Mouse (Mus musculus): ENCODE data around the gene Trim60. TPM values are rescaled to one million over a fixed set of nuclear protein-coding genes. Genes with fewer than 3 reads are reported as not detected.

Gene Trim60
- polyA plus RNA-seq, 2 experiments: 0.06 to 0.07 TPM

GRCm38 (mm10) chr8:65046565-65046964 lies 28.2 kb upstream of the Trim60 start:
- H3K4me3 ChIP-seq (replicated peaks; ENCODE audit: low read length): no peak overlapping the region
- H3K4me1 ChIP-seq (ENCODE audit: control insufficient read depth, insufficient read depth, low read length): no peaks in the 10 kb centered on the region
- no peak for TF ChIP-seq POLR2A (IDR thresholded peaks at IDR 0.05; ENCODE audit: borderline replicate concordance, extremely low read depth, insufficient read depth, insufficient read length)
- ATAC-seq (ENCODE audit: low FRiP score, low read depth): no peak
- no peak overlapping the region for H3K9ac ChIP-seq (ENCODE audit: low read depth, low read length, severe bottlenecking)
- WGBS: 52% methylated on average over 5 of the region's 5 CpGs
- H3K27me3 ChIP-seq (ENCODE audit: control insufficient read depth, insufficient read depth, low read length): no peaks in the 10 kb centered on the region
- no peak for DNase-seq (ENCODE audit: low spot score)
- H3K27ac ChIP-seq (replicated peaks; ENCODE audit: low read depth, low read length): no peak overlapping the region
- no peak overlapping the region for H3K4me2 ChIP-seq (replicated peaks; ENCODE audit: low read depth, low read length, severe bottlenecking)
- H3K9me3 ChIP-seq (ENCODE audit: control insufficient read depth, low read length): no peaks in the 10 kb centered on the region
- no peaks in the 10 kb centered on the region for H3K36me3 ChIP-seq (ENCODE audit: control insufficient read depth, insufficient read depth, low read length)

- Histone ChIP-seq H3K27me3 (ENCODE audit: control insufficient read depth, insufficient read depth, low read length) (no peaks in the 10 kb centered on the region), H3K4me3 (replicated peaks; ENCODE audit: low read length) (peak within 1 kb of the TSS; percentile 32), H3K4me1 (ENCODE audit: control insufficient read depth, insufficient read depth, low read length) (peaks cover 10% of the 10 kb centered on the region), H3K36me3 (ENCODE audit: control insufficient read depth, insufficient read depth, low read length) (no peaks in the 10 kb centered on the region), H3K9me3 (ENCODE audit: control insufficient read depth, low read length) (no peaks in the 10 kb centered on the region), H3K27ac (replicated peaks; ENCODE audit: low read depth, low read length) (no peak within 1 kb of the TSS), H3K4me2 (replicated peaks; ENCODE audit: low read depth, low read length, severe bottlenecking) (peak within 1 kb of the TSS; percentile 52), H3K9ac (ENCODE audit: low read depth, low read length, severe bottlenecking) (no peak within 1 kb of the TSS)
- ATAC-seq (ENCODE audit: low FRiP score, low read depth) (peak; percentile 83), DNase-seq (ENCODE audit: low spot score) (peak; percentile 61)
- TF ChIP-seq POLR2A (IDR thresholded peaks at IDR 0.05; ENCODE audit: borderline replicate concordance, extremely low read depth, insufficient read depth, insufficient read length): no peak
- WGBS: under 1% methylated on average over 8 of the region's 8 CpGs
Measured at GRCm38 (mm10) chr8:65037117-65037533, 18.7 kb upstream of the Trim60 start, which contains the start of gene Apela. Gene Apela, minus strand, starts transcription at chr8:65037336.

- Histone ChIP-seq H3K36me3 (ENCODE audit: control insufficient read depth, insufficient read depth, low read length) (no peaks in the 10 kb centered on the region), H3K4me2 (replicated peaks; ENCODE audit: low read depth, low read length, severe bottlenecking) (no peak overlapping the region), H3K27me3 (ENCODE audit: control insufficient read depth, insufficient read depth, low read length) (no peaks in the 10 kb centered on the region), H3K4me3 (replicated peaks; ENCODE audit: low read length) (no peak overlapping the region), H3K9me3 (ENCODE audit: control insufficient read depth, low read length) (no peaks in the 10 kb centered on the region), H3K4me1 (ENCODE audit: control insufficient read depth, insufficient read depth, low read length) (peaks cover 10% of the 10 kb centered on the region), H3K27ac (replicated peaks; ENCODE audit: low read depth, low read length) (no peak overlapping the region), H3K9ac (ENCODE audit: low read depth, low read length, severe bottlenecking) (no peak overlapping the region)
- DNase-seq (ENCODE audit: low spot score): no peak
- WGBS: 26% methylated on average over 2 of the region's 2 CpGs
- ATAC-seq (ENCODE audit: low FRiP score, low read depth): no peak
- no peak for TF ChIP-seq POLR2A (IDR thresholded peaks at IDR 0.05; ENCODE audit: borderline replicate concordance, extremely low read depth, insufficient read depth, insufficient read length)
Measured at GRCm38 (mm10) chr8:65034136-65034535, 15.8 kb upstream of the Trim60 start.

- H3K36me3 ChIP-seq (ENCODE audit: control insufficient read depth, insufficient read depth, low read length): no peaks in the 10 kb centered on the region
- H3K4me3 ChIP-seq (replicated peaks; ENCODE audit: low read length): no peak overlapping the region
- H3K4me1 ChIP-seq (ENCODE audit: control insufficient read depth, insufficient read depth, low read length): peaks cover 10% of the 10 kb centered on the region
- no peaks in the 10 kb centered on the region for H3K9me3 ChIP-seq (ENCODE audit: control insufficient read depth, low read length)
- ATAC-seq (ENCODE audit: low FRiP score, low read depth) (no peak), DNase-seq (ENCODE audit: low spot score) (no peak)
- H3K27me3 ChIP-seq (ENCODE audit: control insufficient read depth, insufficient read depth, low read length): no peaks in the 10 kb centered on the region
- no peak overlapping the region for H3K9ac ChIP-seq (ENCODE audit: low read depth, low read length, severe bottlenecking)
- WGBS: 80% methylated on average over 13 of the region's 13 CpGs
- TF ChIP-seq POLR2A (IDR thresholded peaks at IDR 0.05; ENCODE audit: borderline replicate concordance, extremely low read depth, insufficient read depth, insufficient read length): no peak
- no peak overlapping the region for H3K4me2 ChIP-seq (replicated peaks; ENCODE audit: low read depth, low read length, severe bottlenecking)
- no peak overlapping the region for H3K27ac ChIP-seq (replicated peaks; ENCODE audit: low read depth, low read length)
Measured at GRCm38 (mm10) chr8:65033056-65033455, 14.7 kb upstream of the Trim60 start.

GRCm38 (mm10) chr8:65032107-65032506 lies 13.7 kb upstream of the Trim60 start:
- no peak for TF ChIP-seq POLR2A (IDR thresholded peaks at IDR 0.05; ENCODE audit: borderline replicate concordance, extremely low read depth, insufficient read depth, insufficient read length)
- H3K4me2 ChIP-seq (replicated peaks; ENCODE audit: low read depth, low read length, severe bottlenecking): no peak overlapping the region; the same call in 1 of the 2 replicates
- no peak overlapping the region for H3K4me3 ChIP-seq (replicated peaks; ENCODE audit: low read length)
- 95% methylated on average over 1 of the region's 1 CpGs for WGBS
- no peaks in the 10 kb centered on the region for H3K27me3 ChIP-seq (ENCODE audit: control insufficient read depth, insufficient read depth, low read length)
- H3K27ac ChIP-seq (replicated peaks; ENCODE audit: low read depth, low read length): no peak overlapping the region
- H3K36me3 ChIP-seq (ENCODE audit: control insufficient read depth, insufficient read depth, low read length): no peaks in the 10 kb centered on the region
- DNase-seq (ENCODE audit: low spot score) (no peak), ATAC-seq (ENCODE audit: low FRiP score, low read depth) (no peak)
- no peak overlapping the region for H3K9ac ChIP-seq (ENCODE audit: low read depth, low read length, severe bottlenecking)
- H3K4me1 ChIP-seq (ENCODE audit: control insufficient read depth, insufficient read depth, low read length): peaks cover 10% of the 10 kb centered on the region
- no peaks in the 10 kb centered on the region for H3K9me3 ChIP-seq (ENCODE audit: control insufficient read depth, low read length)

Data from limb, embryonic 14.5 days (tissue).